Mouse (Mus musculus) yolk sac, embryonic 10.5 days (tissue): ENCODE measurements around the gene 2900026A02Rik.
A peak's percentile ranks its signal among the peaks of the same experiment; 100 is the strongest.

Experiments used
- DNase-seq: peaks from one replicate; pipeline ENCODE4 v3.0.0-alpha.2; 2017; ENCODE audit warnings: low spot score

2900026A02Rik gene

DNA sequence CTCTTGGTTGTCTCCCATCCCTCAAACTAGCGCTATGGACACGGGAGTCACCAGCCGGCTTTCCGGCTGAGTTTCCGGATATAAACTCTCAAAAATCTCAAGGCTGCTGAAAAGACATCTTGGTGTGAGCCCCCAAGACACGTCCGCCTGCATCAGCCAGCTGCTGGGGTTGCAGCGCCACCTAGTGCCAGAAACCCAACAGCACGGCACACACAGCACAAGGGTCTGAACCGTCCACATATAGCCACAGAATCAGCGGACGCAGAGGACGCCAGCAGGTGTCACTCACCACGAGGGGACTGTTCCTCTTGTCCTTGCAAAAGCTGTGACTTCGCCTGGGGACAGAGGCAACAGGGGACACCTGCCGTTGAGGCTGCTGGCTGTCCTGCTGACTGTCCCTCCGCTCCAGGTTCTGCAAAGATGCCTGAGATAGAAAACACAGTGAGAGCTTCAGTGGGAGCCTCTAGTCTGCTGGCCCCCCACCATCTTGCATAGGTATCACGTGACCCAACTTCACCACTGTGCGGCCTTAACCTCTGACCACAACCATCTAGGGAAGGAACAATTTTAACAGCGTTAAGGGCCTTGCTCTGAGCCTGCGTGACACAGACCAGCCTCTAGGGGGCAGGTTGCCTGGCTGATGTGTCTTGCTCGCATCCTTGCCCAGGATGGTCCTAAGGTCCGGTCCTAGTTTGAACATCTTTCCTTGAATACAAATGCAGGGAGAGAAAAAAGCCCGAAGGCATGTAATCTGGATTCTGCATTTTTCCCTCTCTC is 45.9 kb downstream of the 2900026A02Rik start:
- DNase-seq = peak; percentile 46

DNA sequence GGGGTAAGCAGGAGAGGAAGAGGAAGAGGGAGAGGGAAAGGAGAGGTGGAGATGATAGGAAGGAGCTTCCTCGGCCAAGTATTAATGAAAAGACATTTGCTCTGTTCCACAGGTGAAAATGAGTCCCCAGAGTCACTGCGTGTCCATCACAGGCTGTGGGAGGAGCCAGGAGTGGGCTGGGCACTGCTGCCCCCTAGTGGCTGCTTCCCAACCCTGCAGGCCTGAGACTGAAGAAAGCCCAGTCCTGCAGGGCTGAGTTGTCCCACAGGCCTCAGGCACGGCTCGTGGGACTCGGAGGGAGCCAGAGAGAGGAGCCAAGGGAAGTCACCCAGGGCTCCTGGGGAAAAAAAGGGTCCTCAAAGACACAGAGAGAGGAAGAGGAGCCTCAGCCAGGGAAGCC is 47.7 kb downstream of the 2900026A02Rik start:
- DNase-seq = peak; percentile 50

DNA sequence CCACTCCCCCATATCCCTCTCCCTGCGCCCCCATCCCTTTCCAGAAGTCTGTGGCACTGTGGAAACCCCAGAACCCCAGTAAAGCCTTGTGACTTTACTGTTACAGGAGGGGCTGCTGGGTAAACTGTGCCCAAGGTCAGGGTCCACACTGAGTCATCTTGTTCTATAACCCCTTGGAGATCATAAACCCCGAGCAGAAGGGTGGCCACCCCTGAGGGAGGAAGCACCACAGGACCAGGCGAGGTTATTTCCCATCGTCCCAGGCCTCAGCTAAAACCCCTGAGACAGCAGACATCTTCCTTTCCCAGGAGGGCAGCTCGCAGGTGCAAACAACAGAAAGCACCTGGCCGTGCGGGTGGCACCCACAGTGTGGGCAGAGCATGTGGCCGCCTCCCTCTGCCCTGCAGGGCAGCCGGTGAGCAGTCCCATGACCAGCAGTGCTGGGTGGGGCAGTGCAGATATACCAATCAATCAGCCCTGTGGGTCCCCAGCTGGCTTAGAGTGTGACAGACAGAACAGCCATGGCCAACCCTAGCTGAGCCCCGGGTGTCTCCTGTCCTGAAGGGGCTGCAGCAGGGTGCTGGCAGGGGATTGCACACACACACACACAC is 49.0 kb downstream of the 2900026A02Rik start:
- no peak for DNase-seq

DNA sequence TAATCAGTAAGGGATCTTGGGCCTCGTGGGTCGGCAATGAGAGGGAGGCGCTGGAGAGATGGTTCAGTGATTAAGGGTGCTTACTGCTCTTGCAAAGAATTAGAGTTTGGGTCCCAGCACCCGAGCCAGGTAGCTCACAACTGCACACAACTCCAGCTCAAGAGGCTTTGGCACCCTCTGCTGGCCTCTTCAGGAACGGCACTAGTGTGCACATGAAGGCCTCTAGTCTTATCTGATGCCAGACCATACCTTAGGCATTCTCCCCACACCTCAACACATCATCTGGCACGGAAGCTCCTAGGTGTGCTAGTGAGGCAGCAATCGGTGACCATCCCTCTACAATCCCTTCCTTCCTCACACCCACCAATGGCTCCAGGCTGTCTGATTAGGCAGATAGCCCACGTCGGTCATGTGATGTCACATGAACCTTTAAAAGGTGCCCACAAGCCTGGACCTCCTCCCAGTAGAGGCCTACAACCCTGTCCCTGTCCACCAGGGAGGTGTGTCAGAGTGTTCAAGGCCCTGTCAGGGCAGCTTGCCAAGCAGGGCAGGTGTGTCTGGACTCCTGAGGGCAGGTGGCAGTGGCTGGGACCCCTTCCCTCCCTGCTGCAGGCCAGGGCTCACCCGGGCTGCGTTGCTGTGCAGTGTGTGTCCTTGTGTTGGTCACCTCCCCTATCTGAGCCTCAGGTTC is 50.8 kb downstream of the 2900026A02Rik start:
- DNase-seq = no peak

DNA sequence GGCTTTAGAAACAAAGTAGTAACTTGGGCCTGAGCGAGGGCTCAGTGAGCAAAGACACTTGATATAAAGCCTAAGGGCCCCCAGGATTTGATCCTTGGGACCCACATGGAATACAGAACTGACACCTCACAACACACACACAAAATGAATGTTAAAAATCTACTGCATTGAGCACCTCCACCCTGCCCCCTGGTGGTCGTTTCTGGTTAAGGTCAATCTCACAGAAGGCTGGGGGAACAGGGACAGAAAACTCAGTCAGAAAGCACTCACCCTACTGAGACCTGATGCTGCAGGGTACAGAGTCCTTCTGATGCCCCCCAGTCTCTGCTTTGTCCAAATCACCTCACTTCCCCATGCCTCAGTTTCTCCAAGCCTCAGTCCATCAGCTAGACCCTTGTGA is 53.3 kb downstream of the 2900026A02Rik start:
- no peak for DNase-seq

DNA sequence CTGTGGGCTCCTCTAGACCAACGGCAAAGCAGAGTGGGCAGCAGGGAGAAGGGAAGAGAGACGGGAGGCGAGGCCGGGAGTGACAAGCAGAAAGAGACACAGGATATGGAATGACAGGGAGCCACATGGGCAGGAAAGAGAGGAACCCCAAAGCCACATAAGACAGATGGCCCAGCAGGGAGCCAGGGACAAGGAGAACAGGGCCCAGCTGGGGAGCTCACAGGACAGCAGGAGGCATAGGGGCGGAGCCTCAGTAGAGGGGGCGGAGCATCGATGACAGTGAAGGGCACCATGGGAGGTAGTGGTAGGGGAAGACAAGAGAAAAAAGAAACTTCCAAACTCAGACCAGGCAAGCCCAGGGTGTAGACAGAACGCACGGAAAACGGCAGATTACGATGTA is 55.6 kb downstream of the 2900026A02Rik start:
- DNase-seq = no peak

DNA sequence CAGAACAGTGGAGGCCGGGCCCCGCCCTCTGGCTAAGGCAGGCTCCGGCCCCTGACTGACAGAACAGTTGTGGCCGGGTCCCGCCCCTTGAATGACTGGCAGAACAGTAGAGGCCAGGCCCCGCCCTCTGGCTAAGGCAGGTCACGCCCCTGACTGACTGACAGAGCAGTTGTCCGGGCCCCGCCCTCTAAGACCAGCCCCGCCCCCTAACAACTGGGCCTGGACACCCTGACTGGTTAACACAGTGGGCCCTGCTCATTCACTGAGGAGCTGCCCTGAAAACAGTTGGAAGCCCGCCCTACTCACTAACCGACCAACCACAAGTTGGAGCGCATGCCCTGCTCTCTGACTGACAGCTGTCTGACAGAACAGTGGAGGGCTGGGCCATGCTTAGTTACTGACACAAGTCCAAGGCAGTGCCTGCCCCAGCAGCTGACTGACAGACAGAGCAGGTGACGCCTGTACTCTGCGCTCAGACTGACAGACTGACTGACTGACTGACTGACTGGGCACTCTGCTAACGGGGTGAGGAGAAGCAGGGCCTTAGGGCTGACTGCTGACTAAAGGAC is 56.1 kb downstream of the 2900026A02Rik start:
- peak; percentile 94 for DNase-seq

DNA sequence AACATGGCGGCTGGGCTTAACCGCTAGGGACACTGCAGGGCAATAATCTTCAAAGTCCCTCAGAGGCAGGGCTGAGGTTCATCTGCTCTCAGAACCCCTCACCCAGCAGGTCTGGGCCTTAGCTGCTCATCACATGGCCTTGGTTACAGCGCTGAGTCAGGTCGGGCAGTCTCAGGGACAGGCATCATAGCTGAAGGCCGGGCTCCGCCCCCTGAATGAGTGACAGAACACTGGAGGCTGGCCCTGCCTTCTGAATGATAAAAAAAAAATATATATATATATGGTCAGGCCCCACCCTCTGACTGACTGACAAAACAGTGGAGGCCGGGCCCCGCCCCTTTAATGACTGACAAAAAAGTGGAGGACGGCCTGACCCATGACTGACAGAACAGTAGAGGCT is 56.6 kb downstream of the 2900026A02Rik start:
- DNase-seq = no peak

DNA sequence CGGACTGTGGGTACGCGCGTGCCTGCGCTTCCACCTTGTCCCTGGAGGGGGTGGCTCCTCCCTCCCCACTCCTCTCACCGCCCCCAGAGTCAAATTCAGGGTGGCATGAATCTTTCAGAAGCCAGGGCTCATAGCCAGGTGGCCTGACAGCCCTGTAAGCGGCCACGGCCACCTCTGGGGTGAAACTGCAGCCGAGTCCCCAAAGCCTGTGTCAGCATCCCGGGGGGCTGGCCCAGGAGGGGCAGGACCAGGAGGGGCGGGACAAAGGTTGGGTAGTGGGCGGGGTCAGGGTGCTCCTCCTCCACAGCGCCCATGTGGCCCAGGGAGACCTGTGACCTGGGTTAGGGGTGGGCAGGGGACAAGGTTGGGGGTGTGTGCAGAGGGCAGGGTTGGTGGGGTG is 57.9 kb downstream of the 2900026A02Rik start:
- DNase-seq = peak; percentile 57

DNA sequence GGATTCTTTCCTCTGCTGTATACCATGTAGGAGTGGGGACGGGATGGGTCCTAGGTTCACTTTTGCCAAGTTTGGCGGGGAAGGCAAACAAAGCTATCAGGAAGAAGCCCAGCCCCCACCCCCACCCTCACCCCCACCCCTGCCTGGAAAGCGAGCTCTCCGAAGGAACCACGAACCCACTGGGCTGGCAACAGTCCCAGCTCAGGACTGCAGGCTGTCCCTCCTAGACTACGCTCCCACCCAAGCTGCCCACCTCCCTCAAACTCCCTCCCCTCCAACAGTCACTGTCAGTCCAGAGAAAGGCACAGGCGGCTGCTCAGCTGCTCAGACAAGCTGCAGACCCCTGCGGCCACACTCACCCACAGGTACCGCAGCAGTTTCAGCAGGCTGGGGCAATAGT is 58.3 kb downstream of the 2900026A02Rik start:
- DNase-seq = no peak

DNA sequence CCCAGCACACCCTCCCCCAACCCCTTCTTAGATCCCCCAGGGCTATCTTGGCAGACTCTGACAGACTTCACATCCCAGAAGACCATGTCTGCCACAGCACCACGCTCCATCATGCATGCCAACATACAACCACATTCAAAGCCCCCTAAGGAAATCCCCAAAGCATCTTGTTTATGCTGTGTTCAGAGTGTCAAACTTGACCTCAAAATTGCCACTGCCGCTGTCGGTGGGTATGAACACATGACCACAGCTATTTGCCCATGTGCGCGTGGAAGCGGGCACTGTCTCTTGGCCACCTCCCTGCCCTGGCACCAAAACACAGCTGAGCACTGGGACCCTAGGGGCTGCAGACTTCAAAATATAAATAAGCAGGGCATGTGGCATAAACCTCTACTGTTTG is 59.5 kb downstream of the 2900026A02Rik start:
- DNase-seq = no peak

DNA sequence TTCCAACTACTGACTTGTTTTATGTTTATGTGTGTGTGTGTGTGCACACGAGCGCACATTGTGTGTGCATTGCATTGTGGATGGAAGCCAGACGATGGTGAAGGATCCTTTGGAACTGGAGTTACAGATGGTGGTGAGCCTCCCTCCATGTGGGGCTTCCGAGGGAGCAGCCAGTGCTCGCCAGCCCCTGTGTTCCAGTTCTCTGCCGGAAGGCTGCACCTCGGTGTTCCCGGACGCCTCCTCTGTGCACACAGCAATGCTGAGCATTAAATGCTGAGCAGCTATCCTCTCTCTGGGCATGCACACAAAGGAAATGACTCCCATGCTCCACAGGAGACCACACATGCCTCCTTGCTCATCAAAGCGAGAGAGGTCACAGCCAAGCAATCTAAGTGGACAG is 60.7 kb downstream of the 2900026A02Rik start:
- DNase-seq = no peak

DNA sequence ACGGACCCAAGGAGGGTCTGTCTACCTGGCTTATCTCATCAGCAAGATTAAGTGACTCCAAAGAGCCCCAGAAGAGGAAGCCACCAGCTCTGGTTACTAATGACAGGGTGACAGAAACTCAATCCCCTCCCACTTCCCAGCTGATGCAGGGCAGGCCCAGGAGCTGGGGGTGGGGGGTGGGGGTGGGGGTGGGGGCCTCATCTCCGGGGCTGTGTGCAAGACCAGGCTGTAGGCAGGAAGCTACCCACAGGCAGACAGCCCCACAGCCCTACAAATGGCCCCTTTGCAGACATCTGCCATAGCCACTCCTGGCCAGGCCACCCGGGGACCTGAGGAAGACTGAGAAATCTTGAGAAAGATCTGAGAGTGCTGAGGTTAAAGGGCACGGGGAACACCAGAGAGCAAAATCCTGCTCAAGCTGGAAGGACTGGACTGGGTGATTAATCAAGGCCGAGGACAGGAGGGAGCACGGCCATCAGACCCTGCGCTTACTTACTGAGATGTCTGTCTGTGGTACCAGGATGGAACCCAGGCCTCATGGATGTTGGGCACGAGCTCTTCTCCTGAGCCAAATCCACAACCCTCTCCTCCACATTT is 62.2 kb downstream of the 2900026A02Rik start:
- peak; percentile 65 for DNase-seq

DNA sequence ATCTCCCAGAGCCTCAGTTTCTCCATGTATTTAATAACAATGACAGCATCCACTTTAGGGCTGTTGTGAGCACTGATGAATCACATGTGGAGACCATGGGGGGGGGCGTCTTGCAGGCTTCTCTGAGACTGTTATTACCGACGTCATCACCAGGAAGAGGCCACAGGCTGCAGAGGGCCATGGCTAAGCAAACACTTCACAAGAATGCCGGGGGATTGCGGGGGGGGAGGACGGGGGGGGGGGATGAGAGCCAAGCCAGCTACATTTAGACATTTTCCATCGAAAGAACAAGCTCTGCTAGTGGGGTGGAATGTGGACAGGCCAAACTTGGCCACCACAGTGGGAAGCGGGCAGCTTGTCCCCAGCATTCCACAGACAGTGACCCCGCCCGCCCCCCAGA is 63.4 kb downstream of the 2900026A02Rik start:
- DNase-seq = no peak

DNA sequence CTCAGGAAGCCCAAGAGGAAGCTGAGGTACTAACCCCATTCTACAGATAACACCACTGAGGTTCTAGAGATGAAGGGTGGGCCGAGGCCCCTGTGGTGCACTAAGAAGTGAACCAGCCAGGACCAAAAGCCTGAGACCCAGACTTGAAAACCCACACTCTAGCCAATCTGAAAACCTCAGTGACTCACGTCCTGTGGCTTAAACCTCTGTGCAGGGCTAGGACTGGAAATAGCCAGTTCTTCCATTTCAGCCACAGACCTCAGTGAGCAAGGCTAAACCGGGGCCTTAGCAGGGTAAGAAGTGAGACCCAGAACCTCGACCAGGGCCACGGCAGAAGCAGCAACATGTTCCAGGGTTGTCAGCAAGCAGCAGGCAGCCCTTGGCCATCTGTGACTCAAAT is 64.0 kb downstream of the 2900026A02Rik start:
- no peak for DNase-seq

DNA sequence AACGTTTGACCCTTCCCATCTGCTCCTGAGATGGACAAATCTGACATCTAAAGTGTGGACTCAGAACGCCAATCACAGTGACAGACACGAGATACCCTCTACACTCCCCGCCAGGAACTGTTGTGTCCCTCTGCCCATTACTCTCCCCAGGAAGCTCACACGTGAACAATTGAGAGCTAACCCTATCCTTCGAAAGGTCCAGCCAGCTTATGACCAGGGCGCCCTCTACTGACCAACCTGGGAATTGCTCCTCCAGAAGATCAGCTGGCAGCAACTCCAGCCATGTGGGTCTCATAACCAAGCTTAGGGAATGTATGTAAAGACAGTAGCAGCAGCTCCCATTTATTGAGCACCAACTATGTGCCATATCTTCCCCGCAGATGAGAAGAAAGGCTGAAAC is 65.9 kb downstream of the 2900026A02Rik start:
- peak; percentile 67 for DNase-seq

DNA sequence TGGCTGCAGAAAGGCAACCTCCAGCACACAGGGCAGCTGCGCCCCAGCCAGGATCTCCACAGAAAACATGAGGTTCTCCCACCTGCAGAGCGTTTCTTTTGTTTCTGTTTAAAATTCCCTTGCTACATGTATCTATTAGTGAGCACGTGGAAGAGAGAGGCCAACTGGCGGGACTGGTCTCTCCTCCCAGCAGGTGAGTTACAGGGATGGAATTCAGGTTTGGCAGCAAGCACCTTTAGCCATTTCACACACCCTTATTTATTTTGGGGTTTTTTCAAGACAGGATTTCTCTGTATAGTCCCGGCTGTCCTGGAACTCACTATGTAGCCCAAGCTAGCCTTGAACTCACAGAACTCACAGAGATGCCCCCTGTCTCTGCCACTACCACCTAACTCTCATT is 66.6 kb downstream of the 2900026A02Rik start:
- DNase-seq = no peak

DNA sequence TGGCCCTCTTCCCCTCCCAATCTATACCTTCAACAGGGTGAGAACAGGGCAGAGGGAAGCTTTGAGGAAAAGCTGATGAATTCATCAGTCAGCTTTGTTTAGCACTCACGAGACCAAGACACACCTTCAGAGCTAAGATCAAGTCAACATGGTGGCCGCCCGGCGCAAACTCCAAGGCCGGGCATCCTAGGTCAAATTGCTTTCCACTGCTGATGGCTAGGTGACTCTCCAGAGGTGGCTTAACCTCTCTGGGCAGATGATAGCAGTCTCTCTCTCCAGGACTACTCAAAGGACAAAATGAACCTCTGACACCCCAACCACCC is 67.6 kb downstream of the 2900026A02Rik start:
- no peak for DNase-seq

DNA sequence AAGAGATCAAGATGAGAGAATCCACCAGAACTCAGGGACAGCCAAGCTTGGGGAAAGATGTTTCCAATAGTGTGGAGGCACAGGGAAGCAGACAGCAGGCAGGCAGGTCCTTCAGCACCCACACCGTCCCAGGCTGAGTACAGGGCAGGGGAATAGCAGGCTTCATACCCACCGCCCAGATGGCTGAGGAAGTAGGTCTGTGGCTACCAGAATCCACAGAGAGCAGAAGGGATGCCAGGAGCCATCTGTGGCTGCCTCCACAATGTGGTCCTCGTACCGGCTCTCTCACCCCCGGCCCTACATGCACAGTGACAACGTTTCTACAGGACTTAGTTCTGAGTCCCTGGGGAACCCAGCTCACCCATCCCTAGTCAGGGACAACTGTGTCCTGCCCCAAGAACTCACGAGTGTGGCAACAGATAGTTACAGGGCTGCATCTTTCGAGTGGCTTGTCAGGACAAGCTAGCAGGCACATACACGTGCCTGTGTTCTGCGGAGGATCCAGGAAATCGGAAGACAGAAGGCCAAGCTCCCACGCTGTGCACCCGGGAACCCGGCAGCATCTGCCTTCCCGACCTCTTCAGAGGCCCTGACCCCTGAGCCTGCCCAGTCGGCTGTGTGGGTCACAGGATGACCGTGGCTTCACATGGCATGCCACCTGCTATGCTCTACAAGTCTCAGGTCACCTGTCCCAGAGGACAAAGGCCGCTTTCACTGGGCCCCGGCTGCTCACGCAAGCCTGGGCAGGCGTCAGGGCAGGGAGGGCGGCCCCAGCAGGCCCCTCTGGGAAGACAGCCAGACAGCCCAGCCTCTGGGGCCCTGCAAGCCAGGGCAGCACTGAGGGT is 68.2 kb downstream of the 2900026A02Rik start:
- DNase-seq = peak; percentile 73

DNA sequence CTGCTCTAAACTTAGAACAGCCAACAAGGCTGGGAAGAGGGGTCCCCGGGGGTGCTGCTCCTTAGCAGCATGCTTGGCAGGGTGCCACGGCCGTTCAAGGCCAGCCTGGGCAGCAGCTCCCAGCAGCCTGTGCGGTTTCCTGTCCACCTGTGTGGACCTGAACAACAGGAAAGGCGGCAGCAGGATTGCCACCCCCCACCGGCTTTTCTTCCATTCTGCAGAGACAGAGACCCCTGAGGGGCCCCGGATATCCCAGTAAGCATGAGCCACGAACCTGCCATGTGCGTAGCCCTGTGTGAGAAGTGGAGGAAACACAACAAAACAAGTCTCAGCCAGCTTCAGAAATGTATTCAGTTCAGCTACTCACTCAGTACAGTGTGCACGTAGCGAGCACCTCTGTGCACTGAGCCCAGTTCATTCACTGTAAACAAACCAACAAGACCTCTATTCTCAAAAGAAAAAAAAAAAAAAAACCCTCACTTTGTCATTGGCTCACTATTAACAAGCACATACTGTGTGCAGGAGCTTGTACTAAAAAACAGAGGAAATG is 69.4 kb downstream of the 2900026A02Rik start:
- DNase-seq = no peak

DNA sequence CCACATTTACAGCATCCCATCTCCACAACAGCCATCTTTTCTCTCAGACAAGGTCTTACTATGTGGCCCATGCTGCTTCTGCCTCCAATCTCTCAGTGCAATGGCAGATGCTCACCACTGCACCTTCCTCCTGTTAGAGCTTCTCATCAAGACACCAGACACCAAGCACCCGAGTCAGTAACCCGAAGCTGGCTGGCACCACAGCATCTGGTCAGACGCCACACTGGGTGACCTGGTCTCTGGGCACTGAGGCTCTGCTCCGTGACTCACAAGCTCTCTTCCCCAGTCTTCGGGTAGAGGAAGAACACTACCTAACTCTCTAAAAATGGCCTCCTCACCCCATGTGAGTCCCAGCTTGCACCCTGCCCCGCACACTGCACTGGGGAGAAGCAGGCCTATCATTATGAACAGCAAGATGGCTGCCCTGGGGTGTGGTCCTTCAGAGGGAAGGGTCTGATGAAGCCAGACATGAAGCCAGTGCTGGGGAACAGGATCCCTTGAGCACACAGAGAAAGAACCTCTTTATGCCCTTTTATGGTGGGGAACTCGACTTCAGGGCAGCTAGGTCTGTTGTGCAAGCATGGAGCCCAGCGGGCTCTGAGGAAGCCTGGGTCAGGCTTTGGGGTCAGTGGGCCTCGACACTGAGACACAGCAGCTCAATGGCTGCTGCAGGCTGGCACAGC is 70.0 kb downstream of the 2900026A02Rik start:
- no peak for DNase-seq
